In the genomic region with DNA sequence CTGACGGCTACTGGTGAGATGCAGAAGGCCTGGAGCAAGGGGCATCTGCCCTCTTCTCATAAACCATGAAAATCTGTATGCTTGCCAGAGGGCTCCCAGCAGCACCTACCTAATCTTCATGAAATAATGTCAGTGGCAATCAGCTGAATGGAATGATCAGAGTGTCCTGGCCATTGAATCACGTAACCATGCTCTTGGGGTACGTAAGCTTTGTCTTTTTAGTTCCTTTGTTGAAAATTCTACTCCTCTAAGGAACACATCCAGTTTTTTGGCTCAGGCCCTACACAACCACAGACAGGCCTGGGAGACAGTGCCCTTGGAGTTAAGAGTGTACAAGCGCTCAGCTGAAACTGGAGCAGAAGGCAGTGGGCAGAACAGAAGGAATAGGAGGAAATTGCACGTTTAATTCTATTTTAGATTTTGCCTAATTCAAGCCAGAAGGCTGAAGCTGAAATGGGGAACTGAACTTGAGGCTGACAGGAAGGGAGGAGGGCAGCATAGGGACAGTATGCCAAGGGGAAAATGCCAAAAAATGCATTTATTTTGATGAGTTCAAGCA, we compare ENCODE assay signal across 10 mouse cellular contexts.
DNase-seq lines count a peak whose midpoint lies in the region; ATAC-seq and TF ChIP-seq lines count a peak whose summit lies in the region.
"Had no signal": no experiment of that assay in that cellular context is flagged by ENCODE, and none has a peak within 500 bp of the region (broad histone marks: within the 10 kb centered on the region; RNA-seq: fewer than 3 reads in every experiment).

No protein-coding gene starts in this region.

- TF ChIP-seq CTCF in stomach, postnatal 0 days (IDR thresholded peaks at IDR 0.05; ENCODE audit: low read depth) = no peak

- no peak overlapping the region for H3K27ac ChIP-seq in heart, embryonic 11.5 days (ENCODE audit: low read depth, low read length)
- peak overlapping the region; percentile 44; the same call in 1 of the 2 replicates for H3K27ac ChIP-seq in embryonic facial prominence, embryonic 10.5 days (replicated peaks)
- H3K27ac ChIP-seq in kidney, embryonic 14.5 days (ENCODE audit: low read depth, low read length) = no peak overlapping the region
- H3K27ac ChIP-seq in stomach, postnatal 0 days (replicated peaks) = no peak overlapping the region
- H3K27ac ChIP-seq: liver, embryonic 12.5 days had no signal

- DNase-seq in heart, adult 18-20 months = peak; percentile 22 to 57
- DNase-seq in adipocyte (ENCODE audit: low spot score) = peak; percentile 68
- DNase-seq in embryonic facial prominence, embryonic 10.5 days (ENCODE audit: low spot score) = no peak
- peak; percentile 45 to 48 for DNase-seq in left cerebral cortex, postnatal 14 days (ENCODE audit: low spot score in 2 of 2)
- no peak for DNase-seq in stomach, postnatal 0 days (ENCODE audit: low spot score)
- DNase-seq in spleen, adult 18-20 months = no peak
- DNase-seq: adrenal gland, adult 2 months had no signal

- intact Hi-C loops in left cerebral cortex, postnatal 14 days (cut with DNase I) = no loop called here

- WGBS in heart, embryonic 11.5 days (ENCODE audit: insufficient replicate concordance) = 82% methylated on average over 5 of the region's 5 CpGs
- WGBS in embryonic facial prominence, embryonic 10.5 days = 75% methylated on average over 5 of the region's 5 CpGs
- WGBS in kidney, embryonic 14.5 days = 85% methylated on average over 5 of the region's 5 CpGs
- 83% methylated on average over 5 of the region's 5 CpGs for WGBS in stomach, postnatal 0 days

- H3K9me3 ChIP-seq in heart, embryonic 11.5 days (replicated peaks; ENCODE audit: control insufficient read depth, low read length) = no peaks in the 10 kb centered on the region
- no peaks in the 10 kb centered on the region for H3K9me3 ChIP-seq in embryonic facial prominence, embryonic 10.5 days
- H3K9me3 ChIP-seq in kidney, embryonic 14.5 days (ENCODE audit: control insufficient read depth, low read length) = no peaks in the 10 kb centered on the region
- H3K9me3 ChIP-seq in stomach, postnatal 0 days (ENCODE audit: control insufficient read depth, low read length) = no peaks in the 10 kb centered on the region
- H3K9me3 ChIP-seq: liver, embryonic 12.5 days had no signal

- TF ChIP-seq EP300 in stomach, postnatal 0 days (optimal IDR thresholded peaks at IDR 0.05) = no peak

- no peak overlapping the region for H3K9ac ChIP-seq in heart, embryonic 11.5 days (ENCODE audit: low read depth, low read length)
- no peak overlapping the region for H3K9ac ChIP-seq in kidney, embryonic 14.5 days (ENCODE audit: low read depth, low read length)
- H3K9ac ChIP-seq in stomach, postnatal 0 days (ENCODE audit: low read length) = no peak overlapping the region
- H3K9ac ChIP-seq: liver, embryonic 12.5 days had no signal

- peaks cover 14% of the 10 kb centered on the region for H3K36me3 ChIP-seq in heart, embryonic 11.5 days (ENCODE audit: control insufficient read depth, insufficient read depth, low read length)
- H3K36me3 ChIP-seq in embryonic facial prominence, embryonic 10.5 days (replicated peaks) = peaks cover 61% of the 10 kb centered on the region
- peaks cover 62% of the 10 kb centered on the region for H3K36me3 ChIP-seq in kidney, embryonic 14.5 days (ENCODE audit: control insufficient read depth, insufficient read depth, low read length)
- H3K36me3 ChIP-seq in stomach, postnatal 0 days (ENCODE audit: control insufficient read depth, insufficient read depth, low read length) = peaks cover 15% of the 10 kb centered on the region

- no peak overlapping the region for H3K4me2 ChIP-seq in heart, embryonic 11.5 days
- no peak overlapping the region for H3K4me2 ChIP-seq in kidney, embryonic 14.5 days (replicated peaks; ENCODE audit: low read depth, low read length)
- H3K4me2 ChIP-seq in stomach, postnatal 0 days (replicated peaks; ENCODE audit: low read depth) = no peak overlapping the region
- H3K4me2 ChIP-seq: liver, embryonic 12.5 days had no signal

- no peak overlapping the region for H3K4me3 ChIP-seq in heart, embryonic 11.5 days (ENCODE audit: low read depth, low read length)
- no peak overlapping the region for H3K4me3 ChIP-seq in embryonic facial prominence, embryonic 10.5 days
- no peak overlapping the region for H3K4me3 ChIP-seq in kidney, embryonic 14.5 days (ENCODE audit: low read length)
- no peak overlapping the region for H3K4me3 ChIP-seq in stomach, postnatal 0 days (ENCODE audit: low read depth, low read length)
- H3K4me3 ChIP-seq: liver, embryonic 12.5 days had no signal

- ATAC-seq in heart, embryonic 11.5 days (replicated peaks; ENCODE audit: insufficient number of reproducible peaks, low FRiP score, low TSS enrichment) = no peak
- ATAC-seq in kidney, embryonic 14.5 days (ENCODE audit: low FRiP score, low TSS enrichment) = no peak
- no peak for ATAC-seq in stomach, postnatal 0 days (ENCODE audit: low FRiP score, low TSS enrichment)
- ATAC-seq: liver, embryonic 12.5 days had no signal

- no peaks in the 10 kb centered on the region for H3K27me3 ChIP-seq in heart, embryonic 11.5 days (ENCODE audit: control insufficient read depth, insufficient read depth, low read length)
- H3K27me3 ChIP-seq in embryonic facial prominence, embryonic 10.5 days (replicated peaks; ENCODE audit: low read depth, poor library complexity, severe bottlenecking) = no peaks in the 10 kb centered on the region
- no peaks in the 10 kb centered on the region for H3K27me3 ChIP-seq in kidney, embryonic 14.5 days (ENCODE audit: control insufficient read depth, insufficient read depth, low read length)
- H3K27me3 ChIP-seq in stomach, postnatal 0 days (ENCODE audit: control insufficient read depth, insufficient read depth, low read length) = no peaks in the 10 kb centered on the region
- H3K27me3 ChIP-seq: liver, embryonic 12.5 days had no signal

- no peaks in the 10 kb centered on the region for H3K4me1 ChIP-seq in heart, embryonic 11.5 days (ENCODE audit: control insufficient read depth, insufficient read depth, low read length)
- peaks cover 8% of the 10 kb centered on the region; the same call in 1 of the 2 replicates for H3K4me1 ChIP-seq in embryonic facial prominence, embryonic 10.5 days
- H3K4me1 ChIP-seq in kidney, embryonic 14.5 days (ENCODE audit: control insufficient read depth, insufficient read depth, low read length) = no peaks in the 10 kb centered on the region; the same call in 1 of the 2 replicates
- no peaks in the 10 kb centered on the region for H3K4me1 ChIP-seq in stomach, postnatal 0 days (replicated peaks; ENCODE audit: control insufficient read depth, insufficient read depth)
- H3K4me1 ChIP-seq: liver, embryonic 12.5 days had no signal

Comparison
In these comparisons a context has a peak if more than half of its experiments do, and no peak if none do; other contexts are left out.
1. DNase-seq: peak in heart, adult 18-20 months (2 of 2), adipocyte (single experiment) and left cerebral cortex, postnatal 14 days (2 of 2); none in embryonic facial prominence, embryonic 10.5 days (single experiment), stomach, postnatal 0 days (single experiment) and spleen, adult 18-20 months (0 of 2).